Comparison of ENCODE assay signal across 27 mouse cellular contexts in genomic region chr4:82698616-82699015, GRCm38 (mm10).
"Had no signal": no experiment of that assay in that cellular context is flagged by ENCODE, and none has a peak within 500 bp of the region (broad histone marks: within the 10 kb centered on the region; RNA-seq: fewer than 3 reads in every experiment).

No protein-coding gene starts in this region.

- H3K4me3 ChIP-seq: gastrocnemius, adult 2 months; heart, adult 2 months; heart, embryonic 10.5 days; heart, embryonic 12.5 days; hindbrain, embryonic 10.5 days; hindbrain, embryonic 12.5 days; intestine, embryonic 15.5 days; layer of hippocampus, adult 2 months; left cerebral cortex, adult 2 months; limb, embryonic 10.5 days; limb, embryonic 12.5 days; liver, embryonic 13.5 days had no signal

- H3K27ac ChIP-seq: gastrocnemius, adult 2 months; heart, adult 2 months; heart, embryonic 10.5 days; hindbrain, embryonic 10.5 days; hindbrain, embryonic 12.5 days; intestine, embryonic 15.5 days; layer of hippocampus, adult 2 months; left cerebral cortex, adult 2 months; limb, embryonic 10.5 days; limb, embryonic 12.5 days; liver, embryonic 13.5 days had no signal

- DNase-seq: gastrocnemius, adult 2 months; gastrocnemius, postnatal 10 days; gastrocnemius, postnatal 25 days; heart, adult 2 months; heart, postnatal 10 days; heart, postnatal 4 days; kidney, adult 18-20 months; kidney, adult 8-10 months; kidney, postnatal 10 days; kidney, postnatal 25 days; kidney, postnatal 4 days; liver; liver, embryonic 13.5 days had no signal

- H3K4me2 ChIP-seq: heart, embryonic 12.5 days; hindbrain, embryonic 12.5 days; hindbrain, embryonic 14.5 days; intestine, embryonic 15.5 days; limb, embryonic 12.5 days; liver, embryonic 11.5 days; liver, embryonic 13.5 days had no signal

- H3K9ac ChIP-seq: heart, embryonic 12.5 days; hindbrain, embryonic 12.5 days; hindbrain, embryonic 14.5 days; intestine, embryonic 15.5 days; limb, embryonic 12.5 days; liver, embryonic 13.5 days had no signal

- H3K9me3 ChIP-seq: heart, embryonic 10.5 days; heart, embryonic 12.5 days; hindbrain, embryonic 10.5 days; hindbrain, embryonic 12.5 days; intestine, embryonic 15.5 days; limb, embryonic 10.5 days; limb, embryonic 12.5 days; liver, embryonic 13.5 days had no signal

- ATAC-seq: hindbrain, embryonic 16.5 days; inflammation-experienced regulatory T-cells, adult 6 months; intestine, embryonic 15.5 days; intestine, postnatal 0 days had no signal

- H3K4me1 ChIP-seq: liver, embryonic 13.5 days had no signal

- H3K27me3 ChIP-seq: heart, embryonic 12.5 days; hindbrain, embryonic 12.5 days; intestine, embryonic 15.5 days; limb, embryonic 12.5 days; liver, embryonic 13.5 days had no signal

- H3K36me3 ChIP-seq: heart, embryonic 10.5 days; heart, embryonic 12.5 days; hindbrain, embryonic 10.5 days; hindbrain, embryonic 12.5 days; intestine, embryonic 15.5 days; limb, embryonic 10.5 days; limb, embryonic 12.5 days; liver, embryonic 13.5 days had no signal
